Mouse (Mus musculus): Measurements from ENCODE around the gene Bbs9. TPM values are rescaled to one million over a fixed set of nuclear protein-coding genes. Genes with fewer than 3 reads are reported as not detected.

Gene Bbs9
- total and polyA plus RNA-seq, 3 experiments: 6.9 to 9.1 (median 7.8) TPM

DNA sequence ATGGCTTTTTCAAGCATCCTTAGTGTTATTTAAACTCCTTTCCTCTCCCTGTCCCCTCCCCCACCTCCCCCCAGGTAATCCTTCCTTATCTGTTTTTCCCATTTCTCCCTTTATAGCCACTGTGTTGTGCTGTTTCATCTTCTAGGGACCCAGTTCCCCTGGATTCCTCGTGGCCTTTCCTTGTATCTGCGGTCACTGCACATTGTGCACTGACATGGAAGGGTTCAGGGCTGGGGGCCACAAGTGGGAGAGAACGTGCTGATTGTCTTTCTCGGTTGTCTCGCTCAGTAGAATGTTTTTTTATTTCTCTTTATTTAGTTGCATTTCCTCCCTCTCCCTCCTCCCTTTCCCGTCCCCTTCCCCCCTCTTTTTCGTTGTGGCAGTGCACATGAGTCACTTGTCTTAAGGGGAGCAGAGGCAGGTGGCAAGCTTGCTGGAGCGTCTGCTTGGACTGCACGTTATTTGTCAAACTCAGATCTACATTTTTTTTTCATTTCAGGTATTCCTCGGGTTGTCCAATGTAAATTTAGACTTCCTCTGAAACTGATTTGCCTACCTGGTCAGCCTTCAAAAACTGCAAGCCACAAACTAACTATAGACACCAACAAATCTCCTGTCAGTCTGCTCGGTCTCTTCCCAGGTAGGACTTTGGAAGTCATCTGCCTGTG lies 179.3 kb downstream of the Bbs9 start (continued):
- TF ChIP-seq JUND (conservative IDR thresholded peaks at IDR 0.05; ENCODE audit: low read depth, low read length): no peak; the same call in 1 of the 2 replicates

DNA sequence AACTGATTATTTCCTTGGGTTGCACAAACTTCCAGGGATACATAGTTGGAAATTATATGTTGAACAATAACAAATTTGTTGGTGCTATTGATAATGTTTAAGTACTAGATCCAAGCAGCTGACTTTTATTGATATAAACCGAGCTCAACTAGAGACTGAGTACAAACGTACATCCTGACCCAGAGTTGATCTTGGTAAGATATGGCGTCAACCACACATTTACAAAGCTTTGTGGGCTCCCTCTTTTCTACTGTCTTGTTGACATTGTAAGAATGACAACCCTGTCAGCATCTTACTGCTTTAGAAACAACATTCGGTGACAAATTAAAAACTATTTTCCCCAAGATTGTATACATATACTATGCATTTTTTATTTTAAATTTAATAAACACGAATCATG lies 181.7 kb downstream of the Bbs9 start:
- Histone ChIP-seq H3K36me3 (replicated peaks in 1 of 2; ENCODE audit: control insufficient read depth in 1 of 2, insufficient read depth in 1 of 2, low read length in 1 of 2) (no peaks in the 10 kb centered on the region), H3K27me3 (replicated peaks) (no peaks in the 10 kb centered on the region), H3K9ac (ENCODE audit: insufficient read depth, low read depth) (no peak overlapping the region), H3K79me2 (replicated peaks; ENCODE audit: control insufficient read depth, extremely low read depth, insufficient read depth, poor library complexity, severe bottlenecking) (no peaks in the 10 kb centered on the region), H3K4me1 (ENCODE audit: control insufficient read depth in 1 of 2, insufficient read depth in 2 of 2) (peaks cover 7 to 25% of the 10 kb centered on the region in 2 experiments; a peak in 3 of 4 replicates), H3K4me2 (ENCODE audit: insufficient read depth, low read depth, poor library complexity, severe bottlenecking) (no peak overlapping the region), H3K27ac (ENCODE audit: insufficient read depth, low read depth) (no peak overlapping the region), H3K9me3 (replicated peaks; ENCODE audit: low read length) (no peaks in the 10 kb centered on the region), H3K4me3 (replicated peaks in 1 of 3; ENCODE audit: low read depth in 2 of 3, low read length in 2 of 3, poor library complexity in 1 of 3) (no peak overlapping the region)
- in situ Hi-C loops (cut with MboI; ENCODE audit: low pct_ligation_motif_present, low pct_unique_long_range_greater_than_20kb, low sequenced_read_pairs): no loop called here
- no peak for DNase-seq (ENCODE audit: extremely low read depth)
- TF ChIP-seq HCFC1 (IDR thresholded peaks at IDR 0.05; ENCODE audit: low read depth, low read length): no peak
- no peak for TF ChIP-seq ZC3H11A (IDR thresholded peaks at IDR 0.05; ENCODE audit: low read depth, low read length)
- dilution Hi-C loops (cut with MboI; ENCODE audit: extremely low pct_ligation_motif_present, extremely low pct_unique_long_range_greater_than_20kb, low sequenced_read_pairs): no loop called here

DNA sequence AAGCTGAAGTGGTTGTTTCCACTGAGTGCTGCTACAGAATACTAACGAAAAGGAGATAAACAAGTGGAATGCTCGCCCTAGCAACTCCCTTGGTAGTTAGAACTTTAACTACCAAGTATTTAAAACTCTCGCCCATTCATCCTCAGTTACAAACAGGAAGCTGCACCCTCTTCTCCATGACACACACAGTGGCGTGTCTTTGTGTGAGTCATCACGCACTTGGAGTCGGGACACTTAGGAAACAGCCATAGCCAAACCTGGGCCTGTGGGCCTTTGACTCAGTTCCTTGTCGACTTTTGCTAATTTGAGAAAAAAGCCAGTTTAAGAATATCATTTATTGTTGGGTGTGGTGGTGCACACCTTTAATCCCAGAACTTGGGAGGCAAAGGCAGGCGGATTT lies 189.6 kb downstream of the Bbs9 start:
- Histone ChIP-seq H3K4me3 (replicated peaks in 1 of 3; ENCODE audit: low read depth in 2 of 3, low read length in 2 of 3, poor library complexity in 1 of 3) (no peak overlapping the region), H3K27me3 (replicated peaks) (no peaks in the 10 kb centered on the region), H3K4me1 (ENCODE audit: control insufficient read depth in 1 of 2, insufficient read depth in 2 of 2) (peaks cover 0 to 4% of the 10 kb centered on the region in 2 experiments; a peak in 1 of 4 replicates), H3K79me2 (replicated peaks; ENCODE audit: control insufficient read depth, extremely low read depth, insufficient read depth, poor library complexity, severe bottlenecking) (no peaks in the 10 kb centered on the region), H3K4me2 (ENCODE audit: insufficient read depth, low read depth, poor library complexity, severe bottlenecking) (no peak overlapping the region), H3K27ac (ENCODE audit: insufficient read depth, low read depth) (no peak overlapping the region), H3K36me3 (replicated peaks in 1 of 2; ENCODE audit: control insufficient read depth in 1 of 2, insufficient read depth in 1 of 2, low read length in 1 of 2) (no peaks in the 10 kb centered on the region), H3K9me3 (replicated peaks; ENCODE audit: low read length) (no peaks in the 10 kb centered on the region), H3K9ac (ENCODE audit: insufficient read depth, low read depth) (no peak overlapping the region)
- in situ Hi-C loops (cut with MboI; ENCODE audit: low pct_ligation_motif_present, low pct_unique_long_range_greater_than_20kb, low sequenced_read_pairs) (no loop called here), dilution Hi-C loops (cut with MboI; ENCODE audit: extremely low pct_ligation_motif_present, extremely low pct_unique_long_range_greater_than_20kb, low sequenced_read_pairs) (no loop called here)
- TF ChIP-seq ZC3H11A (IDR thresholded peaks at IDR 0.05; ENCODE audit: low read depth, low read length): no peak
- TF ChIP-seq RCOR1 (conservative IDR thresholded peaks at IDR 0.05; ENCODE audit: low read depth, low read length): no peak
- no peak for TF ChIP-seq CTCF (conservative IDR thresholded peaks at IDR 0.05 in 1 of 2, IDR thresholded peaks at IDR 0.05 in 1 of 2; ENCODE audit: low read depth in 2 of 2, low read length in 2 of 2)
- no peak for TF ChIP-seq JUND (conservative IDR thresholded peaks at IDR 0.05; ENCODE audit: low read depth, low read length)
- no peak for TF ChIP-seq MXI1 (IDR thresholded peaks at IDR 0.05; ENCODE audit: low read depth, low read length)
- no peak for TF ChIP-seq HCFC1 (IDR thresholded peaks at IDR 0.05; ENCODE audit: low read depth, low read length)
- TF ChIP-seq MEF2A (IDR thresholded peaks at IDR 0.05; ENCODE audit: borderline replicate concordance, low read depth, low read length): no peak
- no peak for DNase-seq (ENCODE audit: extremely low read depth)

DNA sequence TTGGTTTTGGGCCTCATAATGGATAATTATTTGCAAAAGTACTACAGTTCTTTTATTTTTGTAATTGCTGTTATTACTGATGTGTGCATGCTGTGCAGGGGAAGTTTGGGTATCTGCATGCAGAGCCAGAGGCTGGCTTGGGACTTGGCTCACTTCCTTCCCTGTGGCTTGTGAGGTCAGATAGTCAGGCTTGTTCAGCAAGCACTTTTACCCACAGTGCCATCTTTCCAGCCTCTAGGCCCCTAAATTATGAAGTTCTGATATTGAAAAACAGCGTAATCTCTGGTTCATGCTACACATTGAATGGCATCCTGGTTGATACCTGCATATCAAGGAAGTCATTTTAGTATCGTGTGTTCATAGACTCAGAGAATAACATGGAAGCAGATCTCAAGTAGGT lies 197.4 kb downstream of the Bbs9 start:
- Histone ChIP-seq H3K27ac (ENCODE audit: insufficient read depth, low read depth) (no peak overlapping the region), H3K9me3 (replicated peaks; ENCODE audit: low read length) (no peaks in the 10 kb centered on the region), H3K4me3 (replicated peaks in 1 of 3; ENCODE audit: low read depth in 2 of 3, low read length in 2 of 3, poor library complexity in 1 of 3) (no peak overlapping the region), H3K4me1 (ENCODE audit: control insufficient read depth in 1 of 2, insufficient read depth in 2 of 2) (peaks cover 0 to 9% of the 10 kb centered on the region in 2 experiments; a peak in 2 of 4 replicates), H3K27me3 (replicated peaks) (no peaks in the 10 kb centered on the region), H3K79me2 (replicated peaks; ENCODE audit: control insufficient read depth, extremely low read depth, insufficient read depth, poor library complexity, severe bottlenecking) (no peaks in the 10 kb centered on the region), H3K36me3 (replicated peaks in 1 of 2; ENCODE audit: control insufficient read depth in 1 of 2, insufficient read depth in 1 of 2, low read length in 1 of 2) (no peaks in the 10 kb centered on the region), H3K4me2 (ENCODE audit: insufficient read depth, low read depth, poor library complexity, severe bottlenecking) (no peak overlapping the region), H3K9ac (ENCODE audit: insufficient read depth, low read depth) (no peak overlapping the region)
- no peak for TF ChIP-seq MYC (IDR thresholded peaks at IDR 0.05; ENCODE audit: low read depth, low read length)
- TF ChIP-seq USF2 (conservative IDR thresholded peaks at IDR 0.05; ENCODE audit: low read depth, low read length): no peak
- TF ChIP-seq BHLHE40 (IDR thresholded peaks at IDR 0.05; ENCODE audit: low read depth, low read length): no peak
- TF ChIP-seq NRF1 (IDR thresholded peaks at IDR 0.05; ENCODE audit: low read depth, low read length): no peak
- no peak for TF ChIP-seq JUND (conservative IDR thresholded peaks at IDR 0.05; ENCODE audit: low read depth, low read length)
- TF ChIP-seq ELF1 (IDR thresholded peaks at IDR 0.05; ENCODE audit: low read depth, low read length): no peak
- no peak for TF ChIP-seq EP300 (IDR thresholded peaks at IDR 0.05; ENCODE audit: low read length)
- in situ Hi-C loops (cut with MboI; ENCODE audit: low pct_ligation_motif_present, low pct_unique_long_range_greater_than_20kb, low sequenced_read_pairs): no loop called here
- no peak for DNase-seq (ENCODE audit: extremely low read depth)
- dilution Hi-C loops (cut with MboI; ENCODE audit: extremely low pct_ligation_motif_present, extremely low pct_unique_long_range_greater_than_20kb, low sequenced_read_pairs): no loop called here
